Mouse (Mus musculus): ENCODE data around the gene Timeless. TPM values are rescaled to one million over a fixed set of nuclear protein-coding genes. Genes with fewer than 3 reads are reported as not detected.

Gene Timeless
- polyA plus RNA-seq, 1 experiment from 2014 or later: 43.7 TPM

DNA sequence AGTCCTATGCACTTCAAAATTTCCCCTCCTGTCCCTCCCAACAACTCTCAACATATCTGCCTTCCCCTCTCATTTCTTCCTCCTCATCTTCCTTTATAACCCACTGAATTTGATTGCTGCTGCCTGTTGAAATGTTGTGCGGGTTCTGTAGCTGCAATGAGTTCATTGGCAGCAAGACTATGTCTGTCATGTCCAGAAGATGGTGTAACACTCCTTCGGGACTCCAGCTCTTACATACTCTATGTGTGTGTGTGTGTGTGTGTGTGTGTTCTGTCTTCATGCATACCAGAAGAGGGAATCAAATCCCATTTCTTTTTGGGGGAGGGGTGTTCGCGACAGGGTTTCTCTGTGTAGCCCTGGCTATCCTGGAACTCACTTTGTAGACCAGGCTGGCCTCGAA, 16.9 kb upstream of the Timeless start:
- H3K36me3 ChIP-seq: no peaks in the 10 kb centered on the region
- H3K4me3 ChIP-seq (replicated peaks): no peak overlapping the region
- H3K27me3 ChIP-seq (replicated peaks): no peaks in the 10 kb centered on the region
- H3K4me2 ChIP-seq: no peak overlapping the region
- no peak for ATAC-seq (ENCODE audit: insufficient read depth, low FRiP score, low read depth)
- H3K27ac ChIP-seq: no peak overlapping the region
- H3K4me1 ChIP-seq: peaks cover 15% of the 10 kb centered on the region
- WGBS: 81% methylated on average over 5 of the region's 5 CpGs
- no peak overlapping the region for H3K9ac ChIP-seq
- H3K9me3 ChIP-seq: no peaks in the 10 kb centered on the region

DNA sequence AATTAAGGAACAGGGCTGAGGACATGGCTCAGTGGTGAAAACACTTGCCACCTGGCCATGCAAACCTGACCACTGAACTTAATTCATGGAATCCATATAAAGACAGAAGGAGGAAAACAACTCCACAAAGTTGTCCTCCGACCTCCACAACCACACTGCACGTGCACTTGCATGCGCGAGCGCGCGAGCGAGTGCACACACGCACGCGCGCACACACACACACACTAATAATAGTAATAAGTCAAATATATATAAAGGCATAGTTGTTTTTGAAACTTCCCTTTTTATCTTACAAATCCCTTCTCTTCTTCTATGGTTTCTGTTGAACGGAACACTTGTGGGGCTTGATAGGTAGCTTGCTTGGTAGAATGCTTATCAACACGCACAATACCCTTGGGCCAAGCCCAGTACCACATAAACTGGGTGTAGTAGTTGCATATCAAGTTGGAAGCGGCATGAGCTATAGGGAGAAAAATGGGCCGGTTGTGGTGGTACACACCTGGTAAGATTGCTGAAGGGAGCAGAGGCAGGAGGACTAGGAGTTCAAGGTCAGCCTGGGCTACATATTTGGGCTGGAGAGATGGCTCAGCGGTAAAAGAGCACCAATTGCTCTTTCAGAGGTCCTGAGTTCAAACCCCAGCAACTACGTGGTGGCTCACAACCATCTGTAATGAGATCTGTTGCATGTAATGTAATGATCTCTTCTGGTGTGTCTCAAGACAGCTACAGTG, 13.3 kb upstream of the Timeless start:
- Histone ChIP-seq H3K9me3 (no peaks in the 10 kb centered on the region), H3K27me3 (replicated peaks) (no peaks in the 10 kb centered on the region), H3K27ac (no peak overlapping the region), H3K9ac (no peak overlapping the region), H3K4me2 (no peak overlapping the region), H3K4me1 (no peaks in the 10 kb centered on the region), H3K36me3 (no peaks in the 10 kb centered on the region), H3K4me3 (replicated peaks) (no peak overlapping the region)
- peak; percentile 56; the same call in 1 of the 2 replicates for ATAC-seq (ENCODE audit: insufficient read depth, low FRiP score, low read depth)
- WGBS: 89% methylated on average over 18 of the region's 18 CpGs

DNA sequence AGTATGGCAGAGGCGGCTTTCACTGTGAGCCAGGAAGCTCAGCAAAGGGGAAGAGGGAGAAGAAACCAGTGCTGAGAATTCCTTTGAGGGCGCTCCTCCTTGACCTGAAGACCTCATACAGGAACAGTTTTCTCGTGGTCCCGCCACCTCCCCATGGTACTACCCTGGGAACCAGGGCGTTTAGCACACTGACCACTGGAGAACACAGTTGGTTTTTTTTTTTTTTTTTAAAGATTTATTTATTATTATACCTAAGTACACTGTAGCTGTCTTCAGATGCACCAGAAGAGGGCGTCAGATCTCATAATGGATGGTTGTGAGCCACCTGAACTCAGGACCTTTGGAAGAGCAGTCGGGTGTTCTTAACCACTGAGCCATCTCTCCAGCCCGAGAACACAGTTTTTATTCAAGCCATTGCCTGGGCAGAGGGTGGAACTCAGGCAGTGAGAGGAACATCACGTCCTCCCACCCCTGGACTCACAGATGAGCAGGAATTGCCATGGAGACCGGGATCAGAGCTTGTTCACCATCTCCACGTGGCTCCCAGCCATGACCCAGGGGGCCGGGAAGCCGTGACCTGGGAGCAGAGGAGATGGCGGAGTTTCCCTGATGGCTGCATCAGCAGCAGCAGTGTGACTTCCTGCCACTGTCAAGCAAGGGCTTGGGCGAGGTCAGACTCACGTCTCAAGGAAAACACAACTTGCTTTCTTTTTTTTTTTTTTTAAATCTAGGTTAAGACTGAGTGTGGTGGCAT, 10.2 kb upstream of the Timeless start:
- H3K36me3 ChIP-seq: no peaks in the 10 kb centered on the region
- peaks cover 6% of the 10 kb centered on the region; the same call in 1 of the 2 replicates for H3K4me1 ChIP-seq
- H3K27me3 ChIP-seq (replicated peaks): no peaks in the 10 kb centered on the region
- H3K4me2 ChIP-seq: no peak overlapping the region
- no peak overlapping the region for H3K4me3 ChIP-seq (replicated peaks)
- no peak overlapping the region for H3K9ac ChIP-seq
- 58% methylated on average over 16 of the region's 16 CpGs for WGBS
- H3K9me3 ChIP-seq: no peaks in the 10 kb centered on the region
- no peak overlapping the region for H3K27ac ChIP-seq
- no peak for ATAC-seq (ENCODE audit: insufficient read depth, low FRiP score, low read depth)

DNA sequence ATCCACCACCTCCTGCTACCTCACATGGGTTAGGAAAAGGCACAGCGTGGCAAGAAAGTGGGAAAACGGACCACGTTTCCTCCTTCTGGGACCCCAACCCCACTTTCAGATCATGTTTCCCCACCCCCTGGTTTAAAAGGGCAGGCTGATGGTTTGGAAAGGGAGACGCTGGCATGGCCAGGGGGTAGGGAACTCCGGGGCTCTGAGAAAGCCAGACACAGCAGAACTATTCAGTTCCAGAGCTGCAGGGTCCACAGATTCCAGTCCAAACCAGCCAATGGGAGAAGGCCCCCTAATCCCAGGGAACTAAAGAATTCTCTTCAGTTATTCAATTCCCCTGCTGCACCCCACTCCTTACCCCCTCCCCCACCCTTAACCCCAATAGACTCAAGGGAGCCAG, 6.8 kb upstream of the Timeless start:
- H3K27me3 ChIP-seq (replicated peaks): no peaks in the 10 kb centered on the region
- no peaks in the 10 kb centered on the region for H3K36me3 ChIP-seq
- H3K27ac ChIP-seq: no peak overlapping the region
- ATAC-seq (ENCODE audit: insufficient read depth, low FRiP score, low read depth): no peak
- 48% methylated on average over 5 of the region's 5 CpGs for WGBS
- peaks cover 6% of the 10 kb centered on the region; the same call in 1 of the 2 replicates for H3K4me1 ChIP-seq
- H3K4me2 ChIP-seq: no peak overlapping the region
- H3K4me3 ChIP-seq (replicated peaks): no peak overlapping the region
- no peak overlapping the region for H3K9ac ChIP-seq
- no peaks in the 10 kb centered on the region for H3K9me3 ChIP-seq

DNA sequence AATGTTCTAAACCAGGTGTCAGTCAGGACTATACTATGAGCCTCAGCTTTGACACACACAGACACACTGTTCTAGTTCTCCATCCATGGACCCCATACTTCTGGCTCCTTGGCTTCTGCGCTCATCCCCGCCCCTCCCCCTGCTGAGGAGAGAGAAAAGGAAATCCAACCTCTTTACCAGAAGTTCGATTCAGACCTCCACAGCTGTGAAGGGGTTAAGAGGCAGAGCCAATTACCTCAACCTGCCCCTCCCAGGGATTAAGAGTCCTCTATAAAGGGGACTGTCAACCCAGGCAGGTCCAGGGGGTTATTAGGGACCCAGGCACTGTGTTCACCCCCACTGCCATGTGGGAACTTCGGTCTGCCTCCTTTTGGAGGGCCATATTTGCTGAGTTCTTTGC, 6.3 kb upstream of the Timeless start, which contains the start of gene Mip:
Gene Mip, plus strand, starts transcription at position 301 of the 400 bp plus-strand sequence.
- Histone ChIP-seq H3K36me3 (no peaks in the 10 kb centered on the region), H3K9me3 (no peaks in the 10 kb centered on the region), H3K4me2 (no peak within 1 kb of the TSS), H3K4me3 (replicated peaks) (no peak within 1 kb of the TSS), H3K27me3 (replicated peaks) (no peaks in the 10 kb centered on the region), H3K27ac (no peak within 1 kb of the TSS), H3K9ac (no peak within 1 kb of the TSS), H3K4me1 (peaks cover 7% of the 10 kb centered on the region; the same call in 1 of the 2 replicates)
- WGBS: 56% methylated on average over 4 of the region's 4 CpGs
- ATAC-seq (ENCODE audit: insufficient read depth, low FRiP score, low read depth): no peak

DNA sequence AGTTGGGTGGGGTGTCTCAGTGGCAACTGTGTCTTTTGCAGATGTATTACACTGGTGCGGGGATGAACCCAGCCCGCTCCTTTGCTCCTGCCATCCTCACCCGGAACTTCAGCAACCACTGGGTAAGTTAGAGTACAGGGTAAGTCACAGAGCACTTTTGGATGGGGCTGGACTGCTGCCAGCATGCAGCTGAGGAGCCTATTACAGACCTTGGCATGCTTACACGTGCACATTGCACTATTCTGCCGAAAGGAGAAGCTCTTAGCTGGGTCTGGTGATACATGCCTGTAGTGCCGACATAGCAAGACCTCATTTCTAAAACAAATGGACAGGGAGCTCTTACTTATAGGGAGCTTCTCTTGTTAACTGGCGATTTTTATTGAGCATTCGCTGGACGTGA, 4.3 kb upstream of the Timeless start:
- WGBS: 76% methylated on average over 9 of the region's 9 CpGs
- no peak overlapping the region for H3K4me2 ChIP-seq
- no peak for ATAC-seq (ENCODE audit: insufficient read depth, low FRiP score, low read depth)

DNA sequence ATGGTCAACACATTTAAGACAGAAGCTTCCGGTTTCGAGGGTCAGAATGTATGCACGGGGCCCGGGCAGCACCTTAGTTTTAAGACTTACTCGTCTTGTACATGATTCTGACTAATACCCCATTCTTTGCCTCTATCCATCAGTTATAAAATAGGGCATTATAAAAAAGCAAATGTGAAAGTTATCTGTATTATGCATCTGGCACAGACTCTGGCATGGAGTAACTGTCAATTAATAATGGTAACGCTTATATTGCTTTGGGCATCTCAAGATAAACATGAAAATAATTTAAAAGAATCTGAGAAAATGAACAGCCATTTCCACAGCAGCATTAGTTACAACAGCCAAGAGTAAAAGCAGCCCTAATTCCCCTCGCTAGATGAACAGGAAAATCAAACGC, 3.9 kb upstream of the Timeless start:
- Histone ChIP-seq H3K4me2 (no peak overlapping the region), H3K9ac (no peak overlapping the region), H3K9me3 (no peaks in the 10 kb centered on the region), H3K4me1 (peaks cover 14% of the 10 kb centered on the region), H3K27me3 (replicated peaks) (no peaks in the 10 kb centered on the region), H3K27ac (no peak overlapping the region), H3K36me3 (no peaks in the 10 kb centered on the region), H3K4me3 (replicated peaks) (no peak overlapping the region)
- 88% methylated on average over 8 of the region's 8 CpGs for WGBS
- ATAC-seq (ENCODE audit: insufficient read depth, low FRiP score, low read depth): no peak

More for the DNA sequence above, 4.3 kb upstream of the Timeless start:
- no peaks in the 10 kb centered on the region for H3K36me3 ChIP-seq
- peaks cover 14% of the 10 kb centered on the region for H3K4me1 ChIP-seq
- H3K27me3 ChIP-seq (replicated peaks): no peaks in the 10 kb centered on the region
- H3K9me3 ChIP-seq: no peaks in the 10 kb centered on the region
- H3K9ac ChIP-seq: no peak overlapping the region
- no peak overlapping the region for H3K27ac ChIP-seq
- no peak overlapping the region for H3K4me3 ChIP-seq (replicated peaks)

DNA sequence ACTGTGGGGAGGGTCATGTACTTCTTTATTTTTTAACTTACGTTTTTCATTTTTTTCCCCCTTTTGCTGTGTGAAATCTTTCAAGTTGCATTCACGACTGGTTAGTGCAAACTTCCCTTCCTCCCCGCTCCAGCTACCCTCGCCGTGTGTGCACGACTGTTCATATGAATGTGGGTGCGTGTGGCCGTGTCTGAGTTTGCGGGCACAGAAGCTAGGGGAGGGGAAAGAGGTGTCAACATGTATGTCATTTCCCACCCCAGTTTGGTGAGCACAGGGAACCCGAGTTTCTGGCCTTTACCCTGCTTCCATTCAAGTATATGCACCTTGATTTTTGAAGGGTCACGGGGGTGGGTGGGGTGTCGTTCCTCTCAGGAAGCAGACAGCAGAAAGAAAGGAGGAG, 1.3 kb upstream of the Timeless start:
- H3K27ac ChIP-seq: no peak overlapping the region
- no peak overlapping the region for H3K4me2 ChIP-seq
- H3K4me1 ChIP-seq: peaks cover 8% of the 10 kb centered on the region
- H3K9me3 ChIP-seq: no peaks in the 10 kb centered on the region
- no peaks in the 10 kb centered on the region for H3K27me3 ChIP-seq (replicated peaks)
- H3K4me3 ChIP-seq (replicated peaks): no peak overlapping the region
- H3K36me3 ChIP-seq: no peaks in the 10 kb centered on the region
- no peak for ATAC-seq (ENCODE audit: insufficient read depth, low FRiP score, low read depth)
- WGBS: 73% methylated on average over 12 of the region's 12 CpGs
- H3K9ac ChIP-seq: no peak overlapping the region

DNA sequence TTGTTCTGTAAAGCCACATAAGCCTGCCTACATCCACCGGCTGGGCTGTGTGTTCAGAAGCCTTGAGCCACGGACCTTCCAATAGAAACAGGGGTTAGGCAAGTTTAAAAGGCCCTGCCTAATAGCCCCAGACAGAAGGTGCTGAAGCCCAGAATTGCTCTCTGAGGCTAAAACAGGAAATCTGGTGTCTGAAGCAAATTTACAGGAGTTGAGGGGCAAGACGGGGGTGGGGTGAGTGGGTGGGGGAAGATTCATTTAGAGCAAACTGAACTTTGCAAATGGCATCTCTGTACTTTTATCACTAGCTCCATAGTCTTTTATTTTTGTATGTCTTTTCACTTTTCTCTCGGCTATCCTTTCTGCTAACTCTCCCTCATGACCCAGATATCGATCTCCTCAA, 719 bp upstream of the Timeless start:
- Histone ChIP-seq H3K9me3 (no peaks in the 10 kb centered on the region), H3K4me3 (replicated peaks) (peak overlapping the region; percentile 77), H3K4me1 (peaks cover 7% of the 10 kb centered on the region), H3K27me3 (replicated peaks) (no peaks in the 10 kb centered on the region), H3K36me3 (no peaks in the 10 kb centered on the region), H3K9ac (peak overlapping the region; percentile 22; the same call in 1 of the 2 replicates), H3K27ac (peak overlapping the region; percentile 96), H3K4me2 (peak overlapping the region; percentile 66)
- 4% methylated on average over 5 of the region's 5 CpGs for WGBS
- no peak for ATAC-seq (ENCODE audit: insufficient read depth, low FRiP score, low read depth)

DNA sequence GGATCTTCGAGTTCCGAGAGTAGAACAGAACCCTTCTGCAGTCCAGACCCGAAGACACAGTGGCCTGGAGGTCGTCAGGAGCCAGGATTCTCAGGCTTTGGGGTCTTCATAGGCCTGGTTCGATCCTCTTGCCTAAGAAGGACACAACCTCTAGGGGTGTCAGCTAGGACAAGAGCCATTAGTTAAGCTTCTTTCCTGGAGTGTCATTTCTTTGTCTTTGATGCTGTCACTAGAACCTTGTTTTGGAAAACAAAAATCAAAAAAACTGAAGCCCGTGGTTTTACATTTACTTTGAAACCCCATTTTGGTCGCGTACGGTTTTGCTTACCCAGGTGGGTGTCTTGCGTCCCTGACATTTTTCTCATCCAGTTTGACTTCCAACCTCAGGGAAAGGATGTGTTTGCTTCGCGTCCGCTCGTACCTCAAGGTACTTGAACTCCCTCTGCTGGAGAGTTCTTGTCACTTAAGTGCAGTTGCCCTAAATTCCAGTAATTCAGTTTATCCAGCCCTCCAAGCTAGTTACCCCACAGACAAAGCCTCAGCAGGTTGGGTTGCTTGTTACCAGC, 638 bp downstream of the Timeless start:
- peak overlapping the region; percentile 77 for H3K4me3 ChIP-seq (replicated peaks)
- peak overlapping the region; percentile 96 for H3K27ac ChIP-seq
- peak overlapping the region; percentile 75 for H3K9ac ChIP-seq
- no peaks in the 10 kb centered on the region for H3K36me3 ChIP-seq
- ATAC-seq (ENCODE audit: insufficient read depth, low FRiP score, low read depth): 0 out of 2 replicates have a peak, but pooled peaks have one; percentile 23
- H3K27me3 ChIP-seq (replicated peaks): no peaks in the 10 kb centered on the region
- peak overlapping the region; percentile 66 for H3K4me2 ChIP-seq
- under 1% methylated on average over 14 of the region's 14 CpGs for WGBS
- H3K4me1 ChIP-seq: peaks cover 7% of the 10 kb centered on the region
- no peaks in the 10 kb centered on the region for H3K9me3 ChIP-seq

DNA sequence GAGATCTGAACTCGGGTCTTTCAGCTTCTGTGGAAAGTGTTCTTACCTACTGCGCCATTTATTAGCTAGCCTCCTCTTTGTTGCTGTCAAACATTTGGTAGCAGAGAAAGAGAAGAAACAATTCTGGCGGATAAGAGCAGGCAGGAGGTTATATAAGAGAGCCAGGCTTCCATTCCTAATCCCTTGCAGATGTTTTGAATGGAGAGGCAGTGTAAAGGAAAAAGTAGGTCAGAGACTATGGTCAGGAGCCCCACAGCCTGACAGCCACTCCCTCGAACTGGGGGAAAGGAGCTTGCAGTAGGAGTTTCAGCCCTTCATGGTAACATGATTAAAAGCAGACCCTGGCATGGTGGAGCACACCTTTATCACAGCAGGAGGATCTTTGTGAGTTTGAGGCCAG, 4.5 kb downstream of the Timeless start:
- Histone ChIP-seq H3K9me3 (no peaks in the 10 kb centered on the region), H3K9ac (no peak overlapping the region), H3K4me2 (no peak overlapping the region), H3K36me3 (peaks cover 12% of the 10 kb centered on the region), H3K4me3 (replicated peaks) (no peak overlapping the region), H3K27me3 (replicated peaks) (no peaks in the 10 kb centered on the region), H3K4me1 (no peaks in the 10 kb centered on the region), H3K27ac (no peak overlapping the region)
- ATAC-seq (ENCODE audit: insufficient read depth, low FRiP score, low read depth): no peak
- 65% methylated on average over 4 of the region's 4 CpGs for WGBS

Measured in stomach, embryonic 15.5 days (tissue).